Mouse (Mus musculus): ENCODE data around the gene Cd34.

Cd34 gene

DNA sequence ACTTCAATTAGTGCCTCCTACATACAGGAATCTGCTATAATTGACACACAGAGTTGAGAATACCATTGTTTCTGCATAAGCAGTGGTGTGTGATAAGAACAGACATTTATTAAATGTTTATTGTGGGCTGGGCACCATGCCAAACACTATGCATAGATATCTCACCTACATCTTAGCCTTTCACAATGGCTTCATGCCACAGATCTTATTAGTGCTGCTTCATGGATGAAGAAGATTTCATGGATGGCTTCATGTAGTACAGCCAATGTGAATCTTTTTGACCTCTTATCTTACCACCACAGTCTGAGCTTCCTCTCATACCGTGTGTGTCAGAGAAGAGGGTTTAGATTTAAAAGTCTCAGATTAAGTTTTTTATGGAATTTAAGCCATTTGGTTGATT is 65.6 kb downstream of the Cd34 start:
- in situ Hi-C loops (cut with MboI; ENCODE audit: low sequenced_read_pairs): no loop called here

DNA sequence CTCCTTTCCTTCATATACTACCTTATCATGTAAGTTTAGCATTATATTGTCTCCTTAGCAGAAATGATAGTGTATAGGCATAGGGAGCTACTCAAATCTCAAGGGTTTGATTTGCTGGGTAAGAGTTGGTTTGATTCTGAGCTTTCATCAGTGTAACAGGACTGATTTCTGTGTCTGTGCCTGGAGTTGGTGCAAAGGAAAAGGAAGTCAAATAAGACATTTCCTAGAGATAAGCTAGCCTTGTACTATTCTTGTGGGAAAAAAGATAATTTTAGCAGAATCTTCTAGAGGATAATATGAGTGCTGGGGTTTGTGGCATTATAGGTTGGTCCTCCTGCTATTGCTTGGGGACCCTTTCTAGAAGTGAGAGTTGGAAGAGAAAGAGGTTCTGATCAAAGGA is 67.6 kb downstream of the Cd34 start:
- in situ Hi-C loops (cut with MboI; ENCODE audit: low sequenced_read_pairs): no loop called here

All from CH12F3 (cell line).